ENCODE assay signal across 27 mouse cellular contexts in the genomic region with DNA sequence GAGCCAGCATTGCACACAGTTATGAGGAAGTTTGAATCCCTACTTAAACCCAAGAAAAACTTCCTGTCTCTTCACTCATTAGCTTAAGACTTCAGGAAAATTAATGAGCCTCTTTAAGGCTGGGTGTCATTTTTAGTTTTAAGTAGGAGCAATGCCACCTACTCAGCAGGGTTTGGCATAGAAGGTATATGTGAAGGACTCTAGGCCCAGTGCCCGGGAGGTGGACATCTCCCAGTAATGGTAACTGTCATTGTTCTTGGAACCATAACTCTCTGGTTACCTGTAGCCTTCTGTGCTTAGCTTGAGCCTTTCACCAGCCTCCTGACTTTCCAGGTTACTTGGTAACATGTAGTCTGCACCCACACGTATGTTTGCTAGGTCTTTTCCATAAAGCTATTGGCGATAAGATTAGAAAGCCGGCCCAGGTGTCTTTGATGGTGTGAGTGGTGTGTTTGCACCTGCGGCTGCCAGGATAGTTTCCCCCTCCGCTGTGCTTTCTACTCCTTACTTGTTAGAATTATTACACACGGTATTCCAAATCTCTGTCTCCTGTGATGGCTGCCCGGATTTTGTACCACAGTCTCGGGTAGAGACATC. TPM values are rescaled to one million over a fixed set of nuclear protein-coding genes. Genes with fewer than 3 reads are reported as not detected.
DNase-seq lines count a peak whose midpoint lies in the region; ATAC-seq and TF ChIP-seq lines count a peak whose summit lies in the region.
"Had no signal": no experiment of that assay in that cellular context is flagged by ENCODE, and none has a peak within 500 bp of the region (broad histone marks: within the 10 kb centered on the region; RNA-seq: fewer than 3 reads in every experiment).

No protein-coding gene starts in this region.

- peak; percentile 43 for DNase-seq in heart, adult 11 months
- DNase-seq in heart, adult 2 months: no peak
- peak; percentile 51 to 66 for DNase-seq in cerebellum, postnatal 10 days
- peak; percentile 62 to 81 for DNase-seq in cerebellum, postnatal 25 days
- no peak for DNase-seq in right cerebral cortex, postnatal 36 days (ENCODE audit: low spot score in 2 of 2)
- DNase-seq in adrenal gland, postnatal 10 days: no peak
- DNase-seq: adrenal gland, postnatal 36 days; B cell, adult 2 months; embryo, embryonic 11 days; kidney, adult 9 months; kidney, postnatal 10 days; liver, postnatal 0 days; lung, postnatal 4 days; thymus, adult 18-20 months; thymus, postnatal 25 days had no signal

- no peak overlapping the region for H3K4me2 ChIP-seq in stomach, embryonic 16.5 days (ENCODE audit: low read depth, low read length)
- H3K4me2 ChIP-seq: embryonic facial prominence, embryonic 12.5 days; heart, embryonic 15.5 days; liver, embryonic 12.5 days; midbrain, embryonic 12.5 days; neural tube, embryonic 12.5 days had no signal

- no peak for TF ChIP-seq CTCF in heart, adult 2 months (IDR thresholded peaks at IDR 0.05)

- no peak; the same call in 1 of the 2 replicates for ATAC-seq in stomach, embryonic 16.5 days (ENCODE audit: insufficient read depth, low FRiP score)
- ATAC-seq: forebrain, embryonic 14.5 days; intestine, postnatal 0 days; liver, embryonic 12.5 days; liver, postnatal 0 days; lung, postnatal 0 days had no signal

- no peak overlapping the region for H3K4me3 ChIP-seq in heart, adult 2 months
- no peak overlapping the region for H3K4me3 ChIP-seq in stomach, embryonic 16.5 days (replicated peaks; ENCODE audit: low read length)
- H3K4me3 ChIP-seq: embryonic facial prominence, embryonic 12.5 days; heart, embryonic 10.5 days; heart, embryonic 15.5 days; liver, embryonic 12.5 days; megakaryocyte, embryonic 14.5 days; midbrain, embryonic 12.5 days; myocyte; neural tube, embryonic 12.5 days had no signal

- no peak overlapping the region for H3K27ac ChIP-seq in heart, adult 2 months
- H3K27ac ChIP-seq in stomach, embryonic 16.5 days (ENCODE audit: low read length): peak overlapping the region; percentile 39
- H3K27ac ChIP-seq: embryonic facial prominence, embryonic 12.5 days; heart, embryonic 10.5 days; heart, embryonic 15.5 days; liver, embryonic 12.5 days; midbrain, embryonic 12.5 days; neural tube, embryonic 12.5 days had no signal

- no peaks in the 10 kb centered on the region for H3K9me3 ChIP-seq in stomach, embryonic 16.5 days (replicated peaks; ENCODE audit: control insufficient read depth, low read length)
- H3K9me3 ChIP-seq: embryonic facial prominence, embryonic 12.5 days; heart, embryonic 10.5 days; heart, embryonic 15.5 days; liver, embryonic 12.5 days; megakaryocyte, embryonic 14.5 days; midbrain, embryonic 12.5 days; neural tube, embryonic 12.5 days had no signal

- WGBS in heart, adult 2 months: 93% methylated on average over 9 of the region's 9 CpGs
- WGBS in stomach, embryonic 16.5 days: 71% methylated on average over 9 of the region's 9 CpGs

- no peaks in the 10 kb centered on the region for H3K4me1 ChIP-seq in heart, adult 2 months (ENCODE audit: control insufficient read depth, insufficient read depth, low read length)
- no peaks in the 10 kb centered on the region for H3K4me1 ChIP-seq in stomach, embryonic 16.5 days (ENCODE audit: control insufficient read depth, insufficient read depth, low read length)
- H3K4me1 ChIP-seq: heart, embryonic 10.5 days; heart, embryonic 15.5 days; liver, embryonic 12.5 days had no signal

- intact Hi-C loops in heart, adult 2 months (cut with DNase I): no loop called here

- no peak for TF ChIP-seq EP300 in heart, adult 2 months (IDR thresholded peaks at IDR 0.05; ENCODE audit: insufficient read depth, low read depth, low read length)

- H3K27me3 ChIP-seq in heart, adult 2 months (ENCODE audit: control insufficient read depth, insufficient read depth, low read length): no peaks in the 10 kb centered on the region
- no peaks in the 10 kb centered on the region for H3K27me3 ChIP-seq in stomach, embryonic 16.5 days (ENCODE audit: control insufficient read depth, insufficient read depth, low read length)
- H3K27me3 ChIP-seq: embryonic facial prominence, embryonic 12.5 days; heart, embryonic 15.5 days; midbrain, embryonic 12.5 days; neural tube, embryonic 12.5 days had no signal

- H3K9ac ChIP-seq in heart, adult 2 months (ENCODE audit: low read depth, low read length): no peak overlapping the region
- no peak overlapping the region for H3K9ac ChIP-seq in stomach, embryonic 16.5 days (ENCODE audit: low read length)
- H3K9ac ChIP-seq: embryonic facial prominence, embryonic 12.5 days; heart, embryonic 15.5 days; liver, embryonic 12.5 days; liver, postnatal 0 days; midbrain, embryonic 12.5 days; neural tube, embryonic 12.5 days had no signal

- no peaks in the 10 kb centered on the region for H3K79me2 ChIP-seq in heart, adult 2 months (replicated peaks; ENCODE audit: control insufficient read depth, insufficient read depth, low read length)

- H3K36me3 ChIP-seq in heart, adult 2 months (ENCODE audit: control insufficient read depth, insufficient read depth, low read length): no peaks in the 10 kb centered on the region
- no peaks in the 10 kb centered on the region for H3K36me3 ChIP-seq in stomach, embryonic 16.5 days (ENCODE audit: control insufficient read depth, insufficient read depth, low read length)
- H3K36me3 ChIP-seq: embryonic facial prominence, embryonic 12.5 days; heart, embryonic 10.5 days; heart, embryonic 15.5 days; liver, embryonic 12.5 days; midbrain, embryonic 12.5 days; neural tube, embryonic 12.5 days had no signal

- no peak for TF ChIP-seq POLR2A in heart, adult 2 months (IDR thresholded peaks at IDR 0.05; ENCODE audit: insufficient read depth, low read depth, low read length)

RNA-seq across cellular contexts. Expression of a gene that starts 18.4 kb away (rescaled TPM):
- total RNA-seq in heart, adult 2 months (2021): under 1 TPM; 0.29 to 0.50 TPM
- polyA plus RNA-seq in heart, adult 2 months (2012; rRNA removed): 0.12 and 0.76 TPM in 2 replicates
- 0.75 and 1.0 TPM in 2 replicates for polyA plus RNA-seq in stomach, embryonic 16.5 days (2015; fragmentation: Nextera tagmentation; extraction: Ambion mirVana)
- total RNA-seq in adrenal gland, postnatal 10 days (2021): 1 to 10 TPM in 1 of 2 experiments, under 1 TPM in 1; 0.61 to 1.4 TPM

Comparison
In these comparisons a context has a peak if more than half of its experiments do, and no peak if none do; other contexts are left out.
1. DNase-seq: peak in heart, adult 11 months (single experiment), cerebellum, postnatal 10 days (2 of 2) and cerebellum, postnatal 25 days (2 of 2); none in heart, adult 2 months (0 of 2), right cerebral cortex, postnatal 36 days (0 of 2) and adrenal gland, postnatal 10 days (single experiment).